Mouse (Mus musculus) naive thymus-derived CD4-positive, alpha-beta T cell, adult 2 months (primary cell): ENCODE results near the gene Ccdc171.
"Not testable (repeated sequence)": the region's sequence is repeated elsewhere in the genome, so short reads cannot be mapped to it uniquely, and the experiment has no call there.

Source experiments
- DNase-seq: peaks from one replicate; pipeline ENCODE4 v3.0.0-alpha.2; 2011; ENCODE audit warnings: low read depth

The Ccdc171 gene

DNA sequence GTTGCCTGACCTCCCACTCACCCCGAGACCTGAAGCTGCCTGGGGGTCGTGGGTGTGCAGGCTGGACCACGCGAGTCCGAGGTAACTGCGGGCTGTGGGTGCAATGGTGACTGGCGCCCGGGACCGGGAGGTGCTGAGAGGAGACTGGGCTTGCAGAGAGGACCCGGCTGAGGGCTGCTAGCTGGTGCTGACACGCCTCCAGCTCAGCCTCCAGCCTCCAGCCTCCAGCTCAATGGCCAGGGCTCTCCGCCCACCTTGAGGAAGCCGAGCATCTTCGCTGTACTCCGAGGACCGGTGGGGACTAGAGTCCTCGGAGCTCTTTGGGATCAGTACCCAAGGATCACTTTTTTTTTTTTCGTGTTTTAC is 328 bp downstream of the Ccdc171 start:
- DNase-seq, result no peak

DNA sequence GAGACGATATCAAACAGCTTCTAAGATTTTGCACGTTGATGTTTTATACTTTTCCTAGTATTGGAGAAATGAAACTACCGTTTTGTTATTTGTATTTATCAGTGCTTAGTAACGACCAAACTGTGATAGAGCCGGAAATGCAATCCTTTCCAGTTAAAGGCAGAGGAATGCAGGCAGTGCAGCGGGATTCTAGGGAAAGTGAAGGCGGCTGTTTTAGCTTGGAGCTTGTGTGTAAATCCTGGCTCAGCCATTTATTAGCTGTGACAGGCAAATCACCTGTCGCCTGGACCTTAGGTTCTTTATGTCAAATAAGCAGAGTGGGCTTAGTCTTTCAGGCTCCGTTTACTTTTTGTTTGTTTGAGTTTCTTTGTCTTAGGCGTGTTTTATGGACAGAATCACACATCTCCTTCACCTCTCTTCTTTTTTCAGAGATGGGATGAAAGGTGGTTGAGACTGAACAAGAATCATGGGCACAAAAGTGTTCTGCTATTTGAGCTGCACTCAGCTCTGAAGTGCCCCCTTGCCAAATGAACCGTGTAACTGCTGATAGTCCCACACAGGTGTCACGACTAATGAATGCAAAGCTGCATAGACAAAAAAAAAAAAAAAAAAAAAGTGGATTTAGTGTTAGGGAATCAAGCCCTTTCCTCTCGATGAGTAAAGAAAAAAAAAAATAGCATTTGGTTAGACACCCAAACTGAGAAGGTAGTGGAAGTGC is 1.1 kb downstream of the Ccdc171 start:
- no peak for DNase-seq

- DNase-seq, result no peak
Observed at GRCm38 (mm10) chr4:83526988-83527334, 1.6 kb downstream of the Ccdc171 start.

DNA sequence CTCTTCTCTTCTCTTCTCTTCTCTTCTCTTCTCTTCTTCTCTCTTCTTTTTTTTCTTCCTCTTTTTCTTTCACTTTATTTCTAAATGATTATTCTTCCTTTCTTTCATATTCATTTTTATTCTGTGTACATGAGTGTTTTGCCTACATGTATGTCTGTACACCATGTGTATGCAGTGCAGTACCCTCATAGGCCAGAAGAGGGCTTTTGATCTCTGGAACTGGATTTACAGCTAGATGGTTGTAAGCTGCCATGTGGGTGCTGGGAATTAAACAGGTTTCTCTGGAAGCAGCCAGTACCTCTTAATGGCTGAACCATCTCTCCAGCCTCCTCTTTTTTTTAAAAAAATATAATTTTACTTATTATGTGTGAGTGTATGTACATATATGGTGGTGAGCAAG is 2.6 kb downstream of the Ccdc171 start:
- DNase-seq, result peak; percentile 83

DNA sequence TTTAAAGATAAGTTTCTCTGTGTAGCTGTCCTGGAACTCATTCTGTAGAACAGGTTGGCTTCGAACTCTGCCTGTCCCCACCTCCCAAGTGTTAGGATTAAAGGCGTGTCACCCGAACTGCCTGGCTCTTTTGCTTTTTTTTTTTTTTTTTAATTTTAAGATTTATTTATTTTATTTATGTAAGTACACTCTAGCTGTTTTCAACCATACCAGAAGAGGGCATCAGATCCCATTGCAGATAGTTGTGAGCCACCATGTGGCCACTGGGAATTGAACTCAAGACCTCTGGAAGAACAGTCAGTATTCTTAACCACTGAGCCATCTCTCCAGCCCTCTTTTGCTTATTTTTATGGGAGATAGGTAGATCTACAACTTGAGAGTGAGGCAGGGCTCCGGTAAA is 4.7 kb downstream of the Ccdc171 start:
- DNase-seq, result not testable (repeated sequence)

DNA sequence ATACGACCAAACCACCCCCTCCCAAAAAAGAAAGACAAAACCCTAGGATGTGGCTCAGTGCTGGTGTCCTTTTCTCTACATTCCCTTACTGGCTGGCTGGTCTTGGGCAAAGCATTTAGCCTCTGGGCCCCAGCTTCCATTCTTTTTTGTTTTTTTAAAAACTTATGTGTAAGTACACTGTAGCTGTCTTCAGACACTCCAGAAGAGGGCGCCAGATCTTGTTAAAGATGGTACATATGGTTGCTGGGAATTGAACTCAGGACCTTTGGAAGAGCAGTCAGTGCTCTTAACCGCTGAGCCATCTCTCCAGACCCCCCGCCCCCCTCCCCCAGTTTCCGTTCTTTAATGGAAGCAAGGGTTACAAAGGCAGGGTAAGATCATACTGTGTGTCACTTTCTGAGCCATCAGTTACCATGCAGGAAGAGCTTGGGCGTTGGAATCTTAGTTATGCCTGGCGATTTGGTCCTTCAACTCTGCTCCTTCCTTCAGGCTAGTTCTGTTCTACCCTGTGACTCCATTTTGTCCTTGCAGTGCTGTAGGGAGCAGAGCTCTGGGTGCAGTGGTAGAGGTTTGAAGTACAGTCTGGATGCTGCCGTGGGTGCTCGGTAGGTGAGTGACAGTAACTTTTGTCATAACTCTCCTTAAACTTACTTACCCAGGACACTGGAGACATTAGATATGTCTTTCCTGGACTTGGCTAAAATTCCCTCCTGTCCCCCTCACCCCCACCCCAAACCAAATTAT is 8.0 kb downstream of the Ccdc171 start:
- no peak for DNase-seq

DNA sequence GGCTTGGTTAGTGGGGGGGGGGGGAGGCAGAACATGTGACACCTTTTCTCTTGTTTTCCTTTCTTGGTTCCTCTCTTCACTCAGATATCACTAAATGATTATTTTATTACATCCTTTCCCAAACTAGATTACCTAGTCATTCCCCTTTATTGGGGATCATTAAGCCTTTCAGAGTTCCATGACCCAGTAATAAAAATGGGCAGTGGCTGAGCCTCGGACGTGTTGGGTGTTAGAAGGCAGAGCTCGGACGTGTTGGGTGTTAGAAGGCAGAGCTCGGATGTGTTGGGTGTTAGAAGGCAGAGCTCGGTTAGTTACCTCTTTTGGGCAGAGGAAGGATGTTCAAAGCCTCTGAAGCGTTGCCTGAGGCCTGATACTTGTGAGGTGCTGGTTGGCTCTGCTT is 8.7 kb downstream of the Ccdc171 start:
- DNase-seq, result no peak

- DNase-seq, result no peak
Observed at GRCm38 (mm10) chr4:83549501-83549900, 24.2 kb downstream of the Ccdc171 start.

- DNase-seq, result peak; percentile 63
Observed at GRCm38 (mm10) chr4:83567190-83568113, 42.1 kb downstream of the Ccdc171 start.

DNA sequence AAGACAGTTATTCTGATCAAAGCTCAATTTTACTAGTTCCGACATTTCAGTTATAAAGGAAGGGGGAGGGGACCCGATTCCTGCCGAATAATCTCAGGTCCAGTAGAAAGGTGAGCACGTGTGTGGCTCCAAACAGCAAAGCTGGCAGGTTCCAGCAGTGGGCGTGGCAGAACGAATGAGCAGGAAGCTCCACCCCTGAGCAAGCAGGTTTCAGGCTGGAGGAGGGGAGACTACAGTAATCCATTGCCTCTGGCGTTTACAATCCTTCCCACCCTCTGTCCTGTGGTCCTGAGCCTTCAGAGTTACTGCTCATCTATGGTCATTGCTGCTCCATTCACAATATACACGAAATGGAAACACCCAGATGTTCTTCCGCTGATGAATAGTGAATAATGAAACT is 42.8 kb downstream of the Ccdc171 start:
- peak; percentile 52 for DNase-seq

DNA sequence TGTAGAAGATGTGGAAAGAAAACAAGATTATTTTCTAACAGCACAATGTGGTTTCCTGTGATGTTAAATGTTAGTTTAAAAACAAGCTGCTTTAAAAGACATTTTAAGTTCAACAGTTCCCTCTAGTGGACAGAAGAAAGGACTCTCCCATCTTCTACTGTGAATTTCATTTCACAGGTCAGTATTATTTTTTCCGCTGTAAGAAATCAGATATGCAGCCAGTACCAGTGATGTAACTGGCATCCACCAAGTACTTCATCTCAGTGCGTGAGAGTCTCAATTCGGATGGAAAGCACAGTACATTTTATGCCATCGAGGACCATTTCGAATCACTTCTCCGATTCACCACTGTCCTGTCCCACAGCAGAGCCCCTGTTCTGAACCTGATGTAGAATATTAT is 45.2 kb downstream of the Ccdc171 start:
- DNase-seq, result peak; percentile 75

DNA sequence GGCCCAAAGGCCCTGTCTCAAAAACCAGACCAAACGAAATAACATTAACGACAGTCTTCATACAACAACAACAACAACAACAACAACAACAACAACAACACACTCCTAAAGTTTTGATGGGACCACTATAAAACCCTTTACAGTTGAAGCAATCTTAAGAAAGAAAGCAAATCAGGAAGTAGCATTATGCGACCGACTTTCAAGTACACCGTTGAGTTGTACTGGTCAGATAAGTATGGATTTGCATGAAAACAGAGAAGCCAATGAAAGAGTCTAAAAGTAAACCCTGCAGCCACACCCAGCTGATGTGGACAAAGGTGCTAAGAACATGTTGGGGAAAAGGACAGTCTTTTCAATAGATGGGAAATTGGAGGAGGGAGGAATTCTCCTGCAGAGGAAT is 45.7 kb downstream of the Ccdc171 start:
- no peak for DNase-seq

DNA sequence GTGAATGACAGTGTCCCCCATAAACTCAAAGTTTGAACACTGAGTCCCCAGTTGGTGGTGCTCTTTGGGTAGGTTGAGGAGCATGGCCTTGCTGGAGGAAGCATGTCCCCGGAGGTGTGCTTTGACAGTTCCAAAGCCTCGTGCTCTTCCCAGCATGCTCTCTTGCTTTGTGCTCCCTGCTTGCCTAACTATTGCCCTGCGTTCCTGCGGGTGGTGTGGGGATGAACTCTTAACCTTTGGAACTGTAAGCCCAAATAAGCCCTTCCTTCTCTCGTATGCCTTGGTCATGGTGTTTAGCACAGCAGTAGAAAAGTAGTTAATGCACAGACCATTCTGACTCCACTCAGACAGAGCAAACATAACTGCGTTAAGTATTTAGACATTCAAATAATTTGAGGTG is 47.2 kb downstream of the Ccdc171 start:
- DNase-seq, result no peak

DNA sequence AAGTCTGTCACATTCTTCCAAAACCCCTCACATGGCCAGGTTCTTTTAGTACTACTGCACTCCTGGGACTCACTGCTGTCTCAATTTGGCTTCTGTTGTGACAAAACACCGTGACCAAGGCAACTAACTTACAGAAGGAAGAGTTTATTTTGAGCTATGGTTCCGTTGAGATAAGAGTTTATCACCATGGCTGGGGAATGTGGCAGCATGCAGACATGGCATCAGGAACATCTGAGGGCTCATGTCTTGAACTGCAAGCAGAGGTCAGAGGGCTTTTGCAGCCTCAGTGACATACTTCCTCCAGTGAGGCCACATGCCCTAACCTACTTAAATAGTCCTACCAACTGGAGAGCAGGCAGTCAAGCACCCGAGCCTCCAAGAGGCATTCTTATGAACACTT is 51.0 kb downstream of the Ccdc171 start:
- no peak for DNase-seq

DNA sequence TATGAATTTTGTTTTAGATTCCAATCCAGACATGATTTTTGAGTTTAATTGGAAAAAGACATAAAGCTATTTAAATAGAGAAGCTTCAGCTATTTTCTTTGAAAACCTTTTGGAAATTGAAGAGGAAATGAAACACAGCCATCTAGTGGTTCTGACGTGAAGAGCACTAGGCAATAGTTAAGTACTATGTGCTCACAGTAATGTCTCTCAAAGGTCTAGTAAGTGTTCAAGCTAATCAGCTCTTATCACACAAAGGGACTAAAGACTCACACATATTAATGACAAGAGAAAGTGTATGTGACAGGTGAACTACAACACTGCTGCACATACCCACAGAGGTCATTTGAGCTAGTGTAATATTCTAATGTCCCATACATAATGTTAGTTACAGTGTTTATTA is 54.8 kb downstream of the Ccdc171 start:
- peak; percentile 15 for DNase-seq

DNA sequence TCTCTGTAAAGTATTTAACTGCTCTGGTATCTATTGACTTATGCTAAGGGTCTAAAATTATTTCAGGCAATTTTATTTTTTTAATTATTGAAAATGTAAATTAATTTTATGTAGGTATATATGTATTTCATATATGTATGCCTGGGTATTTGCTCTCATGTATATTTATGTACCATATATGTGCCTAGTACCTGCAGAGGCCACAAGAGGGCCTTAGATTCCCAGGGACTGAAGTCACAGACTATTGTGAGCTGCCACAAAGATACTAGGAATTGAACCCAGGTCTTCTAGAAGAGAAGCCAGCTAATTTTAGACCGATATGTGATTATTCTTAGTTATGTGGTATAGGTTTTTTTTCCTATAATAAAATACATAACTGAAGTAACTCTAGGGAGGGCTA is 62.2 kb downstream of the Ccdc171 start:
- DNase-seq, result no peak

DNA sequence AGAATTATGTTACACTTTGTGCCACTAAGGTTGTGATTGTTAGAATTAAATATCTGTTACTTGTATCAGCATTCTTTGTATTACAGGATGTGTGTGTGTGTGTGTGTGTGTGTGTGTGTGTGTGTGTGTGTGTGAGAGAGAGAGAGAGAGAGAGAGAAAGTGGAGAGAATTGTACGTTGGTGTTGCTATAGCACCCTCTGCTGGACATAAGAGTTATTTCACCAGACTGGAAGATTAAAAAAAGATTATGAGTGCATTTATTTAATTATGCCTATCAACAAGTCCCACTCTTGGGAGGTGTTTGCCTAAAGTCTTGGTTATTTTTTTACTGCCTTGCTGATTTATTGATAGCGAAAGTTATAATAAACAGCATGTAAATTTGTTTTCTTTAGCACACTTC is 71.1 kb downstream of the Ccdc171 start:
- DNase-seq, result peak; percentile 56

GRCm38 (mm10) chr4:83611111-83611510 is 85.8 kb downstream of the Ccdc171 start:
- DNase-seq, result no peak

- DNase-seq, result not testable (repeated sequence)
Observed at GRCm38 (mm10) chr4:83623021-83623711, 97.8 kb downstream of the Ccdc171 start.

- DNase-seq, result no peak
Observed at GRCm38 (mm10) chr4:83623732-83624131, 98.4 kb downstream of the Ccdc171 start.

DNA sequence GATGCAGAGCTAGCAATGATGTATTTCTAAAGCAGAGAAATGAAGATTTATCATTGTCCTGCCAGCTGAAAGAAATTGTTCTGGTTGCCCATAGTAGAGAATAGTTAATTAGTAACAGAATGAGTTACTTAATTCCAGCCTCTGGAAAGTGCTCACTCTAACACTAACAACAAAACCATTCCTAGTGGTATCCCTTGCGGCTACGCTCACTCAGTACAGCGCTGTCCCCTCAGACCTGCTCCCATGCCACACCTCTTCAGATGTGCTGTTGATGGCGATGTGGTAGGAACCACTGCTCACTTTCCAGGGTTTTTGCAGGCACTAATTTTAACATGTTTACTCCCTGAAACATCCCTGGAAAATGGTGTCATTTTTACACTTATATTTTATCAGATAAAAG is 126.1 kb downstream of the Ccdc171 start:
- DNase-seq, result no peak

DNA sequence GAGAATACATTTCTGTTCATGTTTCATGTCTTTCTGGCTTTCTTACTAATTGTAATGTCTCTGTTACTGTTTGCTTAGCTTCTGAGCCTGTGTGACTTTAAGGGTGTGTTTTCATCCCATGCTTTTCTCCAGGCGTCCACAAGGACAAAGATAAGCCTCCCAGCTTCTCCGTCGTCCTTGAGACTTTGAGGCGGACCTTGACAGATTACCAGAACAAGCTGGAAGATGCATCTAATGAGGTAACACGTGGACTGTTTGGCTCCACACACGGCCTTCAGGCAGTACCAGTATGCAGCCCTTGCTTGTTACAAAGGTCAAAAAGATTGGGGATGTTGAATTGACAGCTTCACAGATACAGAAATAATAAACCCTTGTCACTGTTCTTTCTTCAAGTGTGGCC is 130.1 kb downstream of the Ccdc171 start:
- DNase-seq, result no peak
